Mouse (Mus musculus): ENCODE results near the gene Crip2. TPM values are rescaled to one million over a fixed set of nuclear protein-coding genes. Genes with fewer than 3 reads are reported as not detected.
A peak's percentile ranks its signal among the peaks of the same experiment; 100 is the strongest.

Crip2 gene
- total RNA-seq, 2 experiments from 2014 or later = 90.3 to 99.5 TPM

GRCm38 (mm10) chr12:113134502-113134901, 5.5 kb upstream of the Crip2 start:
- no peak for TF ChIP-seq CTCF (conservative IDR thresholded peaks at IDR 0.05)
- DNase-seq (ENCODE audit: low spot score in 2 of 2) = no peak
- H3K4me3 ChIP-seq = no peak overlapping the region
- H3K27ac ChIP-seq = no peak overlapping the region

- Histone ChIP-seq H3K4me3 (no peak overlapping the region), H3K27ac (no peak overlapping the region)
- DNase-seq (ENCODE audit: low spot score in 2 of 2) = no peak
- no peak for TF ChIP-seq CTCF (conservative IDR thresholded peaks at IDR 0.05)
Measured at GRCm38 (mm10) chr12:113135401-113135800, 4.6 kb upstream of the Crip2 start.

GRCm38 (mm10) chr12:113136492-113137020, 3.5 kb upstream of the Crip2 start:
- no peak overlapping the region for H3K27ac ChIP-seq
- DNase-seq (ENCODE audit: low spot score in 2 of 2) = no peak
- TF ChIP-seq CTCF (conservative IDR thresholded peaks at IDR 0.05) = 0 out of 2 replicates have a peak, but pooled peaks have one; percentile 16
- H3K4me3 ChIP-seq = no peak overlapping the region

DNA sequence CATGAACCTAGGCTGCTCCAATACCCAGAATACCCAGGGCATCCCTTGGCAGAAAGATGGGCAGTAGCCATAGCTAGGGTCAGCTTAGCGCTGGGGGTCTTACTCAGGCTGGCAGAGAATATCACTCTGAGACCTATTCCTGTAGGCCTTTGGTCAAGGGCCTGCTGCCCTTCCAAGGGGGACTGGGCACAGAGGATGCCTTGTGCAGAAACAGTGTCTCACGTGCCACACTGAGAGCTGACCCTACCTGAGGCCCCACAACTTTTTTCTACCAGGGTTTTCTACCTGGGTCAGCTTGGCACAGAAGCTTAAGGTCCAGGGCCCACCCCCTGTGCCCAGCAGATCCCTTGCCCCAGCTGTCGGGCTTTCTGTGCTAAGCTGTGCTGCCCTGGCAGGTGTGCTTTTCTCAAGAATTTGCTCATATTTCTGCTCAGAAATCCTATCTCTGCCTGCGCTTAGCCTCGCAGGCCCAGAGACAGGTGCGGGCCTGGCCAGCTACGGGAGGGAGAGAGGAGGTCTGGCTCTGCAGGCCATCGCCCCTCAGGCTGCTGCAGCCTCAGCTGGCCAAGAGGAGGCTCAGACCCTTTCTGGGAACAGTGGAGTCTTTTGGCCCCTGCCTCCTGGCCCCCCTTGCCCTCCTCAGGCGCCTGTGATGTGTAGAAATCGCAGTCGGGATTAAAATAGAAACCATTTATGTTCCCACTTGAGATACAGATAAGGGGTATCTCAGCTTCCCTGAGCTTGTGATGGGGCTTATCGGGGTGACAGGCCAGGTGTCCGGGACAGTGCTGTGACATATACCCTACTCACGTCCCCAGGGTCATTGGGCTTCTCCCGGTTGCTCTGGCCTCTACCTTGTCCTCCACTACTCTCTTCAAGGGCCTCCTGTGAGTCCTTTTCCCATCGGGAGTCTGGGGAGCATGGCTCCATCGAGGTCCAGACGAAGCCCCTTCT, 2.5 kb upstream of the Crip2 start:
- TF ChIP-seq CTCF (conservative IDR thresholded peaks at IDR 0.05) = no peak
- no peak for DNase-seq (ENCODE audit: low spot score in 2 of 2)
- Histone ChIP-seq H3K4me3 (no peak overlapping the region), H3K27ac (no peak overlapping the region)

- Histone ChIP-seq H3K4me3 (no peak overlapping the region), H3K27ac (no peak overlapping the region)
- TF ChIP-seq CTCF (conservative IDR thresholded peaks at IDR 0.05) = no peak
- DNase-seq (ENCODE audit: low spot score in 2 of 2) = no peak
Measured at GRCm38 (mm10) chr12:113138291-113138690, 1.7 kb upstream of the Crip2 start.

DNA sequence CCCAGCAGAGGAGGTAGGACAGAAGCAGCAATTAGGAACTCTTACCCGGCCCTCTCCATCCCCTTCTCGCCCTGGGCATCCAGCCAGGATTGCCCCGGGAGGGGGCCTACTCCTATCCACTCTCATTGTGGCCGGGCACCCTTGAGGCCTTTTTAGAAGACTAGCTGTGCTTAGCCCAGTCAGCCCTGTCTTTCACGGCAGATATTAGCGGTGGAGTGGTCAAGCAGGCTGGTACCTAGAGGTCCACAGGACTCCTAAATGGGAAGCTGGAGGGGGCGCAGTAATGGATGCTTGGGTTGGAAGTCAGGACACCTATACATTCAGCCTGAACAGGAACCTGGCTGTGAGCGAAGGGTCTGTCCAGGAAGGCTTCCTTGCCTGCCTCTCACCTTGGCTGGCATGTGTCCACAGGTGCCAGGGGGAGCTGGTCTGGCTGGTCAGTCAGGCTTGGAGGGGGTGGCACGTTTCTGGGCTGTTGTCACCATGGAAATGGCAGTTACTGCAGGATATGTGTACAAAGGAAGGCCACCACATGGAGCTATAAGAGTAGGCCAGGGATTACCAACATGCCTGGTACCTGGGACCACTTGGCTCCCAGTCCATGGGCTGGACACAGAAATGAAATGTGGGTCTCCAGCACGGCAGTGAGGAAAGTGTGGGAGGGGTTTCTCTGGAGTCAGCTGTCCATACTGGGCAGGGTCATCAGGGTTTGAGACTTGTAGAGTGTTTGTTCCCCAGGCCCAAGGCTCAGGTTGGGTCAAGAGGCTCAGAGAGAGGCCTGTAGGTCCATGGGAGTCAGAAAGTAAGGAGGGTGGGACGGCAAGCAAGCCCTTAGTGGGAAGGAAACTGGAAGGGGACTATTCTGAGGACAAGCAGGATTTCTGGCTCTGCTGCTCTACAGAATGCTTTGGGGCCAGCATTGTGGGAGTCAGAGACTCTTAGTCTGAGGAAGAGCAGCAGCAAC, 853 bp upstream of the Crip2 start:
- DNase-seq (ENCODE audit: low spot score in 2 of 2) = no peak

DNA sequence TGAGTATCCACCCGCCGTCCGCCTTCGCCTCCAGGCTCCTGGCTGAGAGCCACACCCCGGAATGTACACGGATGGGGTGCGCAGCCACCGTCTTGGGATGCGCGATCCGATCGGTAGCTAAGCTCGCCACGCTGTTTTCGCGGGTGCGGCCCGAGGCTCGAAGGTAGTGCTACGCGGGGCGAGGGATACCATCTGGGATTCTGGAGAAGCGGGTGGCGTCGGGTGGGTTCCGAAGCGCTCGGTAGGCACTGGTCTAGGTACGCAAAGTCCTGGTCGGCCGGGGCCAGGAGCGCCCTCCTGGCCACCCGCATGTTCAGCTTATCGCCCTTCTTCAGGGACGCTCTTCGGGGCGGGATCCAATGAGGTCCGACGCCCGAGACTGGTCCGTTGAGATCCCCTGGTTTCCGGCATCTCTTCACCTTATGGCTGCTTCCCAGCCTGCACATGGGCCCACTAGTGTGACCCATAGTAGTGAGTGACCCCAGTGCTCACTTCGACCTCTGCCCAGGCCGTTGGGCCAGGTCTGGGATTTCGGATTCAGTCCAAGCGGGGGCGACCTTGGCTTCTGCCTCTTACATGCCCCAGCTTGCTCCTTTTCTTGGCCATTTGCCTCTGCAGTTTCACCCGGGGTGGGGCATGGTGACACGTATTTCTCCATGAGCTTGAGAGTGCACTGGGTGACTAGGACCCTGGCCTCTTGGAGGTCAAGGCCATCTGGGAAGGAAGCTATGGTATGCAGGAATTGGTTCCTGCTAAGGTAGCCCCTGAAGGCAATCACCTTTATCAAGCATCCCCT, 778 bp downstream of the Crip2 start:
- Histone ChIP-seq H3K4me3 (peak overlapping the region; percentile 74), H3K27ac (peak overlapping the region; percentile 88)
- TF ChIP-seq CTCF (conservative IDR thresholded peaks at IDR 0.05) = no peak
- no peak for DNase-seq (ENCODE audit: low spot score in 2 of 2)

More for the DNA sequence above, 853 bp upstream of the Crip2 start:
- Histone ChIP-seq H3K27ac (peak overlapping the region; percentile 88), H3K4me3 (peak overlapping the region; percentile 74)
- TF ChIP-seq CTCF (conservative IDR thresholded peaks at IDR 0.05) = no peak

GRCm38 (mm10) chr12:113141531-113141973, 1.5 kb downstream of the Crip2 start:
- DNase-seq (ENCODE audit: low spot score in 2 of 2) = peak in 1 of 2 experiments; percentile 66
- peak overlapping the region; percentile 74 for H3K4me3 ChIP-seq
- no peak for TF ChIP-seq CTCF (conservative IDR thresholded peaks at IDR 0.05)
- H3K27ac ChIP-seq = peak overlapping the region; percentile 88

DNA sequence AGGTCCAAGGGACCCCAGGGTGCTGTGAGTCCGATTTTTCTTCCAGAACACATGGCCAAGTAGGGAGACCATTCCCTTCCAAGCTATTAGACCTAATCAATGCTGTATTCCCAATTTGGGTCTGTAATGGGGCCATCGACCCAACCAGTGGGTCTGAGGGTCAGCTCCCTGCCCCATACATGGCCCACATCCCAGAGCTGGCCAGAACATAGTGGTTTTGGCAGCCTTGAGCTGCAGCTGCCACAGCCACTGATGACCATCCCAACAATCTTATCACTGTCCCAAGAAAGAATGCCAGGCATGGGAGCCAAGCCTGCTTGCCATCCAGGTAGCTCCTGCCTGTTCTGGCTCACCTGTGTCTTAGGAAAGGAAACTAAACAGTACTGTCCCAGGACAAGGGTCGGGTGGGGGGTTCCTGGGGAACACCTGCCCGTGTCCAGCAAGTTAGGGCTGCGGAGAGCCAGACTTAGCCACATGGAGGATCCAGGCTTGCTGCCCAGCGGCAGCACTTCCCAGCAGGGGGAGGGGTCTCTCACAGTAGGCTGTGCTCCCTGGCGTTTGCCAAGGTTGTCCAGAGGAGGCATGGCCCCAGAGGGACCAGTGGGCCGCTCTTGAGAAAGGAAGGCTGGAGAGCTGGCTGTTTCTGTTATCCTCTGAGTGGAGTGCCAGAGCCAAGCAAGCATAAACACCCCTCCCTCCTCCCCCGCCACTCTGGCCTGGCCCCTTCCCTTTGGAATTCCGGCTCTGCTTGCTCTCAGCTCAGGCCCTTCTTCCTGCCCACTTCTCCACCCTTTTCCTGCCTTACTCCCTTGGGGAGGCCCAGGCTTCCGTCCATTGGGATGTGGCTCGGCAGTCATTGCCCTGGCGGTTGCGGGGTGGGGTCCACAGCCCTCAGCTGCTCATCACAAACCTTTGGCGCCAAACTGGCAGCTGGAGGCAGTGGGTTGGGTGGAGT, 2.3 kb downstream of the Crip2 start:
- DNase-seq (ENCODE audit: low spot score in 2 of 2) = peak; percentile 60 to 72
- peak overlapping the region; percentile 88 for H3K27ac ChIP-seq
- H3K4me3 ChIP-seq = peak overlapping the region; percentile 74
- 0 out of 2 replicates have a peak, but pooled peaks have one; percentile 24 for TF ChIP-seq CTCF (conservative IDR thresholded peaks at IDR 0.05)

GRCm38 (mm10) chr12:113143164-113143563, 3.1 kb downstream of the Crip2 start:
- Histone ChIP-seq H3K4me3 (peak overlapping the region; percentile 74), H3K27ac (peak overlapping the region; percentile 88)
- TF ChIP-seq CTCF (conservative IDR thresholded peaks at IDR 0.05) = no peak
- DNase-seq (ENCODE audit: low spot score in 2 of 2) = no peak
